Mouse (Mus musculus) neural tube, embryonic 13.5 days (tissue): ENCODE data around the gene Grik5. TPM values are rescaled to one million over a fixed set of nuclear protein-coding genes. Genes with fewer than 3 reads are reported as not detected.

Source experiments
- ATAC-seq: fragments of 200-750 bp; cut with Nextera tagmentation; 2 replicates; pipeline ENCODE4 v1.8.0; 2017; ENCODE audit warnings: low read depth, mild to moderate bottlenecking, moderate TSS enrichment, moderate library complexity
- H3K27ac ChIP-seq: fragments of 300-500 bp; sonication (generic); replicated peaks from 2 replicates; pipeline ENCODE4 v1.5.1; 2015; ENCODE audit warnings: moderate library complexity, mild to moderate bottlenecking, inconsistent platforms
- H3K27me3 ChIP-seq: fragments of 300-500 bp; sonication (generic); 2 replicates; pipeline ENCODE4 v1.6.1; 2015; ENCODE audit warnings: mild to moderate bottlenecking, inconsistent platforms
- H3K36me3 ChIP-seq: fragments of 300-500 bp; sonication (generic); 2 replicates; pipeline ENCODE4 v1.6.1; 2015; ENCODE audit warnings: mild to moderate bottlenecking, inconsistent platforms
- H3K4me1 ChIP-seq: fragments of 300-500 bp; sonication (generic); replicated peaks from 2 replicates; pipeline ENCODE4 v1.6.1; 2015; ENCODE audit warnings: inconsistent platforms
- H3K4me2 ChIP-seq: fragments of 300-500 bp; sonication (generic); 2 replicates; pipeline ENCODE4 v1.6.1; 2015; ENCODE audit warnings: inconsistent platforms, mild to moderate bottlenecking, moderate library complexity
- H3K4me3 ChIP-seq: fragments of 300-500 bp; sonication (generic); 2 replicates; pipeline ENCODE4 v1.5.1; 2015; ENCODE audit warnings: mild to moderate bottlenecking, inconsistent platforms
- H3K9ac ChIP-seq: fragments of 300-500 bp; sonication (generic); 2 replicates; pipeline ENCODE4 v1.6.1; 2015; ENCODE audit warnings: moderate library complexity, mild to moderate bottlenecking, inconsistent platforms
- H3K9me3 ChIP-seq: fragments of 300-500 bp; sonication (generic); 2 replicates; pipeline ENCODE4 v1.6.1; 2016; ENCODE audit warnings: inconsistent platforms
- WGBS: fragments of 180-500 bp; shearing (Covaris S2); methylation state at CpG from one replicate; pipeline ENCODE4 v1.1.7; 2015; 5-methylcytosine and 5-hydroxymethylcytosine counted together
- polyA plus RNA-seq: library from polyadenylated mRNA; unstranded; fragments of >200 nt; fragmentation: Nextera tagmentation; extraction: Ambion mirVana; gene quantifications from 2 replicates; pipeline ENCODE4 v1.2.1, GENCODE M21; 2015

The Grik5 gene
- polyA plus RNA-seq, 1 experiment from 2014 or later: 15.3 TPM

- Histone ChIP-seq H3K9ac (no peak overlapping the region), H3K9me3 (no peaks in the 10 kb centered on the region), H3K27me3 (no peaks in the 10 kb centered on the region), H3K4me1 (peaks cover 12% of the 10 kb centered on the region), H3K27ac (no peak overlapping the region), H3K4me2 (no peak overlapping the region), H3K4me3 (no peak overlapping the region), H3K36me3 (peaks cover 22% of the 10 kb centered on the region)
- ATAC-seq: no peak
- 86% methylated on average over 4 of the region's 4 CpGs for WGBS
Observed at GRCm38 (mm10) chr7:24973208-24973607, 98.9 kb downstream of the Grik5 start.

GRCm38 (mm10) chr7:24971972-24972893 is 99.9 kb downstream of the Grik5 start, which contains the start of gene Rabac1:
Rabac1 (minus strand) TSS chr7:24972754.
- Histone ChIP-seq H3K27me3 (no peaks in the 10 kb centered on the region), H3K4me1 (peaks cover 12% of the 10 kb centered on the region), H3K4me2 (peak within 1 kb of the TSS; percentile 77), H3K27ac (peak within 1 kb of the TSS; percentile 77), H3K9ac (peak within 1 kb of the TSS; percentile 86), H3K4me3 (peak within 1 kb of the TSS; percentile 68), H3K9me3 (no peaks in the 10 kb centered on the region), H3K36me3 (peaks cover 12% of the 10 kb centered on the region; the same call in 1 of the 2 replicates)
- ATAC-seq: peak; percentile 90
- WGBS: 1% methylated on average over 45 of the region's 45 CpGs

- Histone ChIP-seq H3K27me3 (no peaks in the 10 kb centered on the region), H3K4me3 (peak overlapping the region; percentile 68), H3K36me3 (peaks cover 12% of the 10 kb centered on the region; the same call in 1 of the 2 replicates), H3K9me3 (no peaks in the 10 kb centered on the region), H3K4me2 (peak overlapping the region; percentile 77), H3K9ac (peak overlapping the region; percentile 86), H3K4me1 (peaks cover 12% of the 10 kb centered on the region), H3K27ac (peak overlapping the region; percentile 77)
- 11% methylated on average over 19 of the region's 19 CpGs for WGBS
- ATAC-seq: no peak
Observed at GRCm38 (mm10) chr7:24971261-24971971, 100.7 kb downstream of the Grik5 start.

- peaks cover 12% of the 10 kb centered on the region for H3K4me1 ChIP-seq
- WGBS: 95% methylated on average over 3 of the region's 3 CpGs
- no peaks in the 10 kb centered on the region for H3K27me3 ChIP-seq
- no peaks in the 10 kb centered on the region for H3K9me3 ChIP-seq
- peaks cover 12% of the 10 kb centered on the region; the same call in 1 of the 2 replicates for H3K36me3 ChIP-seq
- no peak overlapping the region for H3K4me3 ChIP-seq
- ATAC-seq: no peak
- no peak overlapping the region for H3K4me2 ChIP-seq
- no peak overlapping the region for H3K27ac ChIP-seq
- H3K9ac ChIP-seq: no peak overlapping the region
Observed at GRCm38 (mm10) chr7:24970341-24970740, 101.8 kb downstream of the Grik5 start.

GRCm38 (mm10) chr7:24969805-24970204 is 102.3 kb downstream of the Grik5 start:
- H3K9me3 ChIP-seq: no peaks in the 10 kb centered on the region
- no peak overlapping the region for H3K9ac ChIP-seq
- H3K27ac ChIP-seq: no peak overlapping the region
- no peak overlapping the region for H3K4me3 ChIP-seq
- WGBS: 76% methylated on average over 12 of the region's 12 CpGs
- no peak for ATAC-seq
- H3K4me1 ChIP-seq: peaks cover 12% of the 10 kb centered on the region
- H3K27me3 ChIP-seq: no peaks in the 10 kb centered on the region
- H3K36me3 ChIP-seq: peaks cover 12% of the 10 kb centered on the region; the same call in 1 of the 2 replicates
- H3K4me2 ChIP-seq: no peak overlapping the region

GRCm38 (mm10) chr7:24968463-24968862 is 103.7 kb downstream of the Grik5 start:
- Histone ChIP-seq H3K4me1 (peaks cover 12% of the 10 kb centered on the region), H3K27me3 (no peaks in the 10 kb centered on the region), H3K4me2 (no peak overlapping the region), H3K9me3 (no peaks in the 10 kb centered on the region), H3K27ac (no peak overlapping the region), H3K4me3 (no peak overlapping the region), H3K36me3 (peaks cover 12% of the 10 kb centered on the region; the same call in 1 of the 2 replicates), H3K9ac (no peak overlapping the region)
- WGBS: 66% methylated on average over 6 of the region's 6 CpGs
- no peak for ATAC-seq

- H3K27me3 ChIP-seq: no peaks in the 10 kb centered on the region
- no peak overlapping the region for H3K9ac ChIP-seq
- peaks cover 12% of the 10 kb centered on the region for H3K4me1 ChIP-seq
- 85% methylated on average over 8 of the region's 8 CpGs for WGBS
- H3K9me3 ChIP-seq: no peaks in the 10 kb centered on the region
- no peak for ATAC-seq
- H3K36me3 ChIP-seq: peaks cover 12% of the 10 kb centered on the region; the same call in 1 of the 2 replicates
- H3K27ac ChIP-seq: no peak overlapping the region
- H3K4me3 ChIP-seq: no peak overlapping the region
- H3K4me2 ChIP-seq: no peak overlapping the region
Observed at GRCm38 (mm10) chr7:24967966-24968365, 104.2 kb downstream of the Grik5 start.

- Histone ChIP-seq H3K36me3 (peaks cover 9% of the 10 kb centered on the region; the same call in 1 of the 2 replicates), H3K4me2 (no peak overlapping the region), H3K27ac (no peak overlapping the region), H3K4me3 (no peak overlapping the region), H3K4me1 (no peaks in the 10 kb centered on the region), H3K9ac (no peak overlapping the region), H3K27me3 (no peaks in the 10 kb centered on the region), H3K9me3 (no peaks in the 10 kb centered on the region)
- WGBS: 15% methylated on average over 5 of the region's 5 CpGs
- peak; percentile 54; the same call in 1 of the 2 replicates for ATAC-seq
Observed at GRCm38 (mm10) chr7:24964897-24965535, 107.1 kb downstream of the Grik5 start.

- no peak for ATAC-seq
- Histone ChIP-seq H3K27ac (no peak overlapping the region), H3K4me3 (no peak overlapping the region), H3K4me1 (no peaks in the 10 kb centered on the region), H3K9me3 (no peaks in the 10 kb centered on the region), H3K27me3 (no peaks in the 10 kb centered on the region), H3K36me3 (0 out of 2 replicates have a peak, but pooled peaks cover 2% of the 10 kb centered on the region), H3K4me2 (no peak overlapping the region), H3K9ac (no peak overlapping the region)
- 79% methylated on average over 2 of the region's 2 CpGs for WGBS
Observed at GRCm38 (mm10) chr7:24964288-24964687, 107.9 kb downstream of the Grik5 start.
